Mouse (Mus musculus) liver, adult 2 months (tissue): ENCODE measurements at regions not wholly inside any gene's neighbourhood (a gene's known extent, or its start where the extent isn't known, plus 50 kb on each side); places are given as distances from the start of the nearest gene placed in this dataset.
"Not testable (repeated sequence)": the region's sequence is repeated elsewhere in the genome, so short reads cannot be mapped to it uniquely, and the experiment has no call there.

Experiments used
- DNase-seq: peaks from one replicate; pipeline ENCODE4 v3.0.0-alpha.2; 2011; ENCODE audit warnings: low read depth, low spot score; ENCODE audit errors: extremely low read depth
- H3K27ac ChIP-seq: fragments of 200-500 bp; replicated peaks from 2 replicates; pipeline ENCODE4 v1.5.1; 2012; ENCODE audit warnings: low read depth, mild to moderate bottlenecking, control low read depth, inconsistent platforms, low read length; ENCODE audit not compliant: insufficient read depth
- H3K27me3 ChIP-seq: fragments of 200-500 bp; 2 replicates; pipeline ENCODE4 v1.6.1; 2012; ENCODE audit warnings: mild to moderate bottlenecking, moderate library complexity, low read length, inconsistent platforms; ENCODE audit not compliant: control insufficient read depth, insufficient read depth
- H3K36me3 ChIP-seq: fragments of 200-500 bp; 2 replicates; pipeline ENCODE4 v1.6.1; 2012; ENCODE audit warnings: low read length, inconsistent platforms; ENCODE audit not compliant: control insufficient read depth, insufficient read depth
- H3K4me1 ChIP-seq: fragments of 200-500 bp; 2 replicates; pipeline ENCODE4 v1.6.1; 2011; ENCODE audit warnings: low read length; ENCODE audit not compliant: control insufficient read depth, insufficient read depth
- H3K4me3 ChIP-seq: fragments of 200-500 bp; 2 replicates; pipeline ENCODE4 v1.5.1; 2011; ENCODE audit warnings: low read depth, mild to moderate bottlenecking, control low read depth, low read length, moderate library complexity; ENCODE audit not compliant: insufficient read depth
- H3K79me2 ChIP-seq: fragments of 200-500 bp; 2 replicates; pipeline ENCODE4 v1.6.1; 2012; ENCODE audit warnings: inconsistent platforms, mild to moderate bottlenecking, low read length, moderate library complexity; ENCODE audit not compliant: control insufficient read depth, insufficient read depth
- H3K9ac ChIP-seq: fragments of 200-500 bp; 2 replicates; pipeline ENCODE4 v1.6.1; 2012; ENCODE audit warnings: low read depth, mild to moderate bottlenecking, control low read depth, inconsistent platforms, low read length
- CTCF ChIP-seq: fragments of 200-500 bp; IDR thresholded peaks from 2 replicates; pipeline ENCODE4 v1.5.1; 2011; ENCODE audit warnings: low read depth, low read length, control low read depth
- POLR2A ChIP-seq: fragments of 200-500 bp; IDR thresholded peaks from 2 replicates; pipeline ENCODE4 v1.6.1; 2011; ENCODE audit warnings: low read length, control low read depth; ENCODE audit not compliant: insufficient read depth; ENCODE audit errors: extremely low read depth
- WGBS: fragments of 180-500 bp; shearing (Covaris S2); methylation state at CpG from one replicate; pipeline ENCODE4 v1.1.7; 2018; 5-methylcytosine and 5-hydroxymethylcytosine counted together

DNA sequence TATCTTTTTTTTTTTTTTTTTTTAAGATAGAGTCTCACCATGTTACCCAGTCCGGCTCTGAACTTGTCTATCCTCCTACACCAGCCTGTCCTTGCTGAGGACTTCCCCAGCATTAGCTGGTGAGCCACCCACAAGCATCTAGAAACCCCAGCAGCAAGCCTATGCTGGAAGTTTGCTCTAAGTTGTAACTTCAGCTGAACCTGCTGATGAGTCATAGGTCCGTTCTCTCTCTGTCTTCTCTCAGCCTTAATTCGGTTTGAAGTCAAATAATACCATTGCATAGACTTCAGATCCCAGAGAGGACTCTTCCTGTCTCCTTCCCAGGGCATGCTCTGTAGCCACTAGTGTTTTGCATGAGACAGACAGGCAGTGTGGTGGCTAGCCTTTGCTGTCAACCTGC lies 68.3 kb upstream of the Myrip start:
- H3K4me1 ChIP-seq: no peaks in the 10 kb centered on the region
- no peaks in the 10 kb centered on the region for H3K36me3 ChIP-seq
- WGBS: 71% methylated on average over 3 of the region's 3 CpGs
- peaks cover 2% of the 10 kb centered on the region; the same call in 1 of the 2 replicates for H3K27me3 ChIP-seq
- DNase-seq: no peak
- no peaks in the 10 kb centered on the region for H3K79me2 ChIP-seq
- H3K27ac ChIP-seq: no peak overlapping the region
- no peak overlapping the region for H3K9ac ChIP-seq
- TF ChIP-seq CTCF (no peak), POLR2A (no peak)
- H3K4me3 ChIP-seq: no peak overlapping the region

DNA sequence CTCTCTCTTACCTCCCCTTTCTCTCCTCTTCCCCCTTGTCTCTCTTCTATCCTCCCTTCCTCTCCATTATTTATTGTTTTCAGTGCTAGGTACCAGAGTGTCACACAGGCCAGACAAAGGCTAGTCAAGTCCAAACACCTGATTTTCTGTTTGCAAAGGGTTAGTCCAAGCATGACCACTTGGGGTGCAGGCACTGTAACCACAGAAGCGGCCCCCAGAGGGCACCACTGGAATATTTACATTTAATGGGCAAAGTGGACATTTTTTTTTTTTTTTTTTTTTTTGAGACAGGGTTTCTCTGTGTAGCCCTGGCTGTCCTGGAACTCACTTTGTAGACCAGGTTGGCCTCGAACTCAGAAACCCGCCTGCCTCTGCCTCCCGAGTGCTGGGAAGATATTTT lies 66.3 kb upstream of the Myrip start:
- H3K27me3 ChIP-seq, DNase-seq, H3K79me2 ChIP-seq, H3K36me3 ChIP-seq, H3K9ac ChIP-seq, H3K4me3 ChIP-seq, H3K27ac ChIP-seq, H3K4me1 ChIP-seq: not testable (repeated sequence)
- WGBS: 78% methylated on average over 4 of the region's 4 CpGs
- TF ChIP-seq CTCF: peak; percentile 25; the same call in 1 of the 2 replicates

DNA sequence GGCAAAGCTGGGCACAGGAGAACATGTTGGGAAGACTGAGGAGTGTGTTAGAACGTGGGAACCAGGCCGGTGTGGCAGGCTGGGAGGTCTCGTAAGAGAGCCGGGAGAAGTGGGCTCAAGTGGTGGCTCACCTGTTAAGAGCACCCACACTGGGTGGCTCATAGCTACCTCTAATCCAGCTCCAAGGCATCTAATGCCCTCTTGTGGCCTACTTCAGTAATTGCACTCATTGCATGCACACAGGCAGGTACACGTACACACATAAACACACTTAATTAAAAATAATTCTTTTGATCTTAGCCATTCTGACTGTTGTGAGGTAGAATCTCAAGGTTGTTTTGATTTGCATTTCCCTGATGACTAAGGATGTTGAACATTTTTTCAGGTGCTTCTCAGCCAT lies 55.9 kb upstream of the Myrip start:
- H3K27ac ChIP-seq: no peak overlapping the region
- TF ChIP-seq CTCF (no peak), POLR2A (no peak)
- no peaks in the 10 kb centered on the region for H3K36me3 ChIP-seq
- WGBS: 95% methylated on average over 5 of the region's 5 CpGs
- H3K27me3 ChIP-seq: no peaks in the 10 kb centered on the region; the same call in 1 of the 2 replicates
- no peak overlapping the region for H3K4me3 ChIP-seq
- no peaks in the 10 kb centered on the region for H3K4me1 ChIP-seq
- no peaks in the 10 kb centered on the region for H3K79me2 ChIP-seq
- no peak for DNase-seq
- no peak overlapping the region for H3K9ac ChIP-seq

DNA sequence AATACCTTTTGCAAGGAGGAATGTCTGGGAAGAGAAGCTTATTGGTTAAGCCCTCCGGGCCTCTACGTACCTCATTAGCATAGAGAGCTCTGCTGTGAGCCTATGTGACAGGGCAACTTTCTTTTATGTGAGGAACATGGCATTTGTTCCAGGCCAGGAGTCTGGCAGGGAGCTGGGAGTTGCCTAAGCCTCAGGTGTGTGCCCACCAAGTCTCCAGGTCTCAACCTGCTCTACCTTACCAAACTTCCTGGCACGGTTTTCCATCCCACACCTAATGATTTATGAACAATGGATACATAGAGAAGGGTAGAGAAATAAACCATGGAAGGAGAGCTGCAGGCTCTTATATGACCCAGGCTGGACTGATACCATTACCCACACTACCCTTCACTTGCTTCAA lies 52.6 kb upstream of the Myrip start:
- no peak overlapping the region for H3K27ac ChIP-seq
- no peaks in the 10 kb centered on the region for H3K27me3 ChIP-seq
- TF ChIP-seq CTCF: no peak
- no peak for TF ChIP-seq POLR2A
- H3K4me1 ChIP-seq: no peaks in the 10 kb centered on the region
- H3K9ac ChIP-seq: no peak overlapping the region
- no peak for DNase-seq
- H3K4me3 ChIP-seq: no peak overlapping the region
- no peaks in the 10 kb centered on the region for H3K36me3 ChIP-seq
- no peaks in the 10 kb centered on the region for H3K79me2 ChIP-seq
- WGBS: 88% methylated on average over 3 of the region's 3 CpGs
